Mouse (Mus musculus) embryonic fibroblast, embryonic 13.5 days (primary cell): Measurements from ENCODE around the gene Srsf4.

Experiments
- CTCF ChIP-seq: IDR thresholded peaks from 2 replicates; pipeline ENCODE4 v1.5.1; 2011; ENCODE audit warnings: mild to moderate bottlenecking, control low read depth, low read length, moderate library complexity, borderline replicate concordance; ENCODE audit not compliant: insufficient read depth
- POLR2A ChIP-seq: IDR thresholded peaks from 2 replicates; pipeline ENCODE4 v1.6.1; 2011; ENCODE audit warnings: low read depth, mild to moderate bottlenecking, control low read depth, low read length, moderate library complexity

- TF ChIP-seq CTCF (no peak), POLR2A (no peak)
These were observed 44.7 kb downstream of the Srsf4 start for GRCm38 (mm10) chr4:131918026-131918533.
